Mouse (Mus musculus) myocyte (in vitro differentiated cells): ENCODE results near the gene Tenm2. TPM values are rescaled to one million over a fixed set of nuclear protein-coding genes. Genes with fewer than 3 reads are reported as not detected.

Experiments used
- H3K27me3 ChIP-seq: one replicate; pipeline ENCODE4 v1.6.1; 2011; ENCODE audit not compliant: control insufficient read depth, insufficient read depth, insufficient read length
- H3K36me3 ChIP-seq: one replicate; pipeline ENCODE4 v1.6.1; 2011; ENCODE audit not compliant: control insufficient read depth, insufficient read depth
- H3K4me2 ChIP-seq: one replicate; pipeline ENCODE4 v1.6.1; 2011; ENCODE audit warnings: low read depth, control low read depth
- H3K4me3 ChIP-seq: one replicate; pipeline ENCODE4 v1.5.1; 2011; ENCODE audit warnings: mild to moderate bottlenecking, control low read depth, moderate library complexity
- H3K79me2 ChIP-seq: one replicate; pipeline ENCODE4 v1.6.1; 2011; ENCODE audit not compliant: control insufficient read depth, insufficient read depth
- H3ac ChIP-seq: one replicate; pipeline ENCODE4 v1.6.1; 2011; ENCODE audit not compliant: control insufficient read depth, insufficient read length
- CEBPB ChIP-seq: IDR thresholded peaks from 2 replicates; pipeline ENCODE4 v1.6.1; 2011; ENCODE audit warnings: mild to moderate bottlenecking, moderate library complexity; ENCODE audit not compliant: poor library complexity, insufficient read depth, severe bottlenecking
- E2F4 ChIP-seq: IDR thresholded peaks from one replicate; pipeline ENCODE4 v1.6.1; 2011; ENCODE audit warnings: mild to moderate bottlenecking, control low read depth, moderate library complexity; ENCODE audit not compliant: insufficient read depth
- MAX ChIP-seq: IDR thresholded peaks from one replicate; pipeline ENCODE4 v1.6.1; 2011; ENCODE audit warnings: low read depth, mild to moderate bottlenecking, control low read depth
- MYOD1 ChIP-seq, 3 experiments: IDR thresholded peaks; one replicate each; pipeline ENCODE4 v1.6.1; 2011; ENCODE audit warnings: control low read depth in 2 of 3, low read depth in 2 of 3, mild to moderate bottlenecking in 2 of 3, moderate library complexity in 1 of 3; ENCODE audit not compliant: insufficient read length in 2 of 3, control insufficient read depth in 1 of 3
- MYOG ChIP-seq, 3 experiments: IDR thresholded peaks; one replicate each; pipeline ENCODE4 v1.6.1; 2011; ENCODE audit warnings: control low read depth in 2 of 3, low read depth in 2 of 3, mild to moderate bottlenecking in 2 of 3; ENCODE audit not compliant: insufficient read length in 2 of 3, control insufficient read depth in 1 of 3, insufficient read depth in 1 of 3
- POLR2A ChIP-seq: IDR thresholded peaks from one replicate; pipeline ENCODE4 v1.6.1; 2011; ENCODE audit warnings: low read depth, mild to moderate bottlenecking, control low read depth, moderate library complexity; ENCODE audit not compliant: insufficient read length
- POLR2AphosphoS2 ChIP-seq: IDR thresholded peaks from one replicate; pipeline ENCODE4 v1.6.1; 2011; ENCODE audit warnings: low read depth, control low read depth; ENCODE audit not compliant: insufficient read length
- REST ChIP-seq: IDR thresholded peaks from one replicate; pipeline ENCODE4 v1.6.1; 2011; ENCODE audit warnings: mild to moderate bottlenecking, control low read depth, moderate library complexity; ENCODE audit not compliant: insufficient read depth, insufficient read length
- SRF ChIP-seq: IDR thresholded peaks from one replicate; pipeline ENCODE4 v1.6.1; 2011; ENCODE audit warnings: low read depth; ENCODE audit not compliant: control insufficient read depth, insufficient read length
- TCF12 ChIP-seq: IDR thresholded peaks from one replicate; pipeline ENCODE4 v1.6.1; 2011; ENCODE audit warnings: mild to moderate bottlenecking, control low read depth; ENCODE audit not compliant: poor library complexity, insufficient read depth, severe bottlenecking
- TCF3 ChIP-seq: IDR thresholded peaks from one replicate; pipeline ENCODE4 v1.6.1; 2011; ENCODE audit warnings: low read depth, control low read depth; ENCODE audit not compliant: insufficient read length
- USF1 ChIP-seq: IDR thresholded peaks from one replicate; pipeline ENCODE4 v1.6.1; 2011; ENCODE audit warnings: low read depth, mild to moderate bottlenecking, control low read depth, moderate library complexity
- polyA plus RNA-seq: library from polyadenylated mRNA; unstranded; fragments of >200 nt; fragmentation: generic; extraction: Trizol; gene quantifications from one replicate; pipeline ENCODE4 v1.2.1, GENCODE M21; 2012; ENCODE audit warnings: missing spikeins

The Tenm2 gene
- polyA plus RNA-seq, 1 experiment = 0.28 TPM

GRCm38 (mm10) chr11:36223716-36224439, 1011.9 kb downstream of the Tenm2 start:
- Histone ChIP-seq H3K4me2 (no peak overlapping the region), H3K27me3 (no peaks in the 10 kb centered on the region), H3ac (no peak overlapping the region), H3K36me3 (no peaks in the 10 kb centered on the region), H3K4me3 (no peak overlapping the region), H3K79me2 (no peaks in the 10 kb centered on the region)
- TF ChIP-seq SRF = no peak
- TF ChIP-seq E2F4 = no peak
- no peak for TF ChIP-seq USF1
- TF ChIP-seq MYOD1 (IDR thresholded peaks at IDR 0.05; ENCODE audit: control insufficient read depth in 1 of 3, insufficient read length in 2 of 3, low read depth in 2 of 3) = no peak

- Histone ChIP-seq H3K79me2 (no peaks in the 10 kb centered on the region), H3ac (no peak overlapping the region), H3K36me3 (no peaks in the 10 kb centered on the region), H3K27me3 (no peaks in the 10 kb centered on the region), H3K4me2 (no peak overlapping the region), H3K4me3 (no peak overlapping the region)
- no peak for TF ChIP-seq MAX
- TF ChIP-seq REST = no peak
- TF ChIP-seq POLR2AphosphoS2 = no peak
- no peak for TF ChIP-seq USF1
- no peak for TF ChIP-seq CEBPB
- no peak for TF ChIP-seq TCF12
- TF ChIP-seq E2F4 = no peak
- TF ChIP-seq POLR2A = no peak
- no peak for TF ChIP-seq MYOD1 (IDR thresholded peaks at IDR 0.05; ENCODE audit: control insufficient read depth in 1 of 3, insufficient read length in 2 of 3, low read depth in 2 of 3)
- no peak for TF ChIP-seq SRF
- no peak for TF ChIP-seq MYOG (IDR thresholded peaks at IDR 0.05; ENCODE audit: control insufficient read depth in 1 of 3, insufficient read depth in 1 of 3, insufficient read length in 2 of 3, low read depth in 2 of 3)
- TF ChIP-seq TCF3 = no peak
Observed at GRCm38 (mm10) chr11:36222071-36222470, 1013.7 kb downstream of the Tenm2 start.

GRCm38 (mm10) chr11:36221271-36221975, 1014.3 kb downstream of the Tenm2 start:
- no peak overlapping the region for H3K4me2 ChIP-seq
- TF ChIP-seq MAX = no peak
- no peak for TF ChIP-seq CEBPB
- no peak for TF ChIP-seq TCF3
- no peak for TF ChIP-seq REST
- TF ChIP-seq SRF = no peak
- no peak for TF ChIP-seq POLR2AphosphoS2
- TF ChIP-seq MYOG (IDR thresholded peaks at IDR 0.05; ENCODE audit: control insufficient read depth in 1 of 3, insufficient read depth in 1 of 3, insufficient read length in 2 of 3, low read depth in 2 of 3) = no peak
- no peak for TF ChIP-seq TCF12
- no peak for TF ChIP-seq POLR2A
- TF ChIP-seq E2F4 = no peak
- no peak for TF ChIP-seq MYOD1 (IDR thresholded peaks at IDR 0.05; ENCODE audit: control insufficient read depth in 1 of 3, insufficient read length in 2 of 3, low read depth in 2 of 3)
- TF ChIP-seq USF1 = no peak
- H3K36me3 ChIP-seq = no peaks in the 10 kb centered on the region
- H3K79me2 ChIP-seq = no peaks in the 10 kb centered on the region
- H3K27me3 ChIP-seq = no peaks in the 10 kb centered on the region
- H3K4me3 ChIP-seq = no peak overlapping the region
- H3ac ChIP-seq = no peak overlapping the region

DNA sequence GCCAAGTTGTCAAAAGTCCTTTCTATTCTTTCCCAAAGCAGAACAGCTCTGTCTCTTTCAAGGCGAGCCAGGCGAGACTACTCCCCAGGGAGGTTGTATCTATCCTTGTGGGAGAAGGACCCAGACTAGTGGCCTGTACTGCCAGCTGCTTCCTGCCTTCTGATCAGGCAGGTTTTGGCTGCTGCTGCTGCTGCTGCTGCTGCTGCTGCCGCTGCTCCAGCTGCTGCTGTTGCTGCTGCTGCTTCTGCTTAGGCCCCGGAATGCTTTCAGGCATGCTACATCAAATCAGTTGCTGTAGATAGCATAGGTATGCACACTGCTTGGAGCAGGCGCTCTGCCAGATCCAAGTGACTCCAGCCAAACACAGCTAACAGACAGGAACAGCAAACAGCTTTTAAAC, 1015.1 kb downstream of the Tenm2 start:
- Histone ChIP-seq H3ac (no peak overlapping the region), H3K36me3 (no peaks in the 10 kb centered on the region), H3K79me2 (no peaks in the 10 kb centered on the region), H3K4me3 (no peak overlapping the region), H3K27me3 (no peaks in the 10 kb centered on the region), H3K4me2 (no peak overlapping the region)
- no peak for TF ChIP-seq POLR2A
- TF ChIP-seq TCF12 = no peak
- TF ChIP-seq MYOG (IDR thresholded peaks at IDR 0.05; ENCODE audit: control insufficient read depth in 1 of 3, insufficient read depth in 1 of 3, insufficient read length in 2 of 3, low read depth in 2 of 3) = no peak
- no peak for TF ChIP-seq MAX
- TF ChIP-seq CEBPB = no peak
- TF ChIP-seq USF1 = no peak
- TF ChIP-seq POLR2AphosphoS2 = no peak
- no peak for TF ChIP-seq REST
- TF ChIP-seq E2F4 = no peak
- TF ChIP-seq TCF3 = no peak
- TF ChIP-seq MYOD1 (IDR thresholded peaks at IDR 0.05; ENCODE audit: control insufficient read depth in 1 of 3, insufficient read length in 2 of 3, low read depth in 2 of 3) = no peak
- no peak for TF ChIP-seq SRF
